18 mouse cellular contexts compared by ENCODE assay signal in genomic region chr13:95629751-95630150, GRCm38 (mm10). TPM values are rescaled to one million over a fixed set of nuclear protein-coding genes. Genes with fewer than 3 reads are reported as not detected.
DNase-seq lines count a peak whose midpoint lies in the region; TF ChIP-seq lines count a peak whose summit lies in the region.
"Had no signal": no experiment of that assay in that cellular context is flagged by ENCODE, and none has a peak within 500 bp of the region (broad histone marks: within the 10 kb centered on the region; RNA-seq: fewer than 3 reads in every experiment).

No protein-coding gene starts in this region.

- no peaks in the 10 kb centered on the region for H3K9me3 ChIP-seq in ES-E14 (ENCODE audit: control insufficient read depth, insufficient read depth, low read depth, low read length)
- H3K9me3 ChIP-seq: embryonic facial prominence, embryonic 10.5 days; embryonic facial prominence, embryonic 12.5 days; forebrain, embryonic 13.5 days; forebrain, embryonic 15.5 days had no signal

- H3K4me3 ChIP-seq in ES-E14 (ENCODE audit: insufficient read depth in 1 of 2, low read depth in 1 of 2, low read length in 2 of 2, poor library complexity in 1 of 2, severe bottlenecking in 1 of 2), result no peak overlapping the region
- H3K4me3 ChIP-seq: embryonic facial prominence, embryonic 10.5 days; embryonic facial prominence, embryonic 12.5 days; forebrain, embryonic 13.5 days; forebrain, embryonic 15.5 days had no signal

- DNase-seq in ES-CJ7 (ENCODE audit: low read depth, low spot score) (peak; percentile 28), ES-E14 (ENCODE audit: low read depth, low spot score) (no peak), ZHBTc4 (ENCODE audit: low read depth, low spot score) (peak; percentile 39)
- no peak for DNase-seq in gastrocnemius, postnatal 25 days
- DNase-seq in left cerebral cortex, adult 18-20 months (ENCODE audit: low spot score in 2 of 2), result no peak
- DNase-seq: adrenal gland, adult 8-10 months; adrenal gland, postnatal 14 days; adrenal gland, postnatal 36 days; cerebellum, adult 11-12 months; cerebellum, adult 2 months; cerebellum, adult 9-10 months; cerebellum, postnatal 10 days; cerebellum, postnatal 25 days; forebrain, postnatal 0 days had no signal

- no peak overlapping the region for H3K9ac ChIP-seq in ES-E14 (ENCODE audit: insufficient read depth, low read depth, low read length, poor library complexity, severe bottlenecking)
- H3K9ac ChIP-seq: embryonic facial prominence, embryonic 12.5 days; forebrain, embryonic 13.5 days; forebrain, embryonic 15.5 days; forebrain, postnatal 0 days had no signal

- in situ Hi-C loops in ES-E14 (cut with MboI; ENCODE audit: low sequenced_read_pairs in 2 of 2, unreplicated experiment in 2 of 2), result no loop called here

- H3K36me3 ChIP-seq in ES-E14 (ENCODE audit: control insufficient read depth, insufficient read depth, low read length, poor library complexity, severe bottlenecking), result no peaks in the 10 kb centered on the region; the same call in 1 of the 2 replicates

- no peak overlapping the region for H3K27ac ChIP-seq in ES-E14 (ENCODE audit: insufficient read depth, low read depth, low read length, poor library complexity, severe bottlenecking)
- H3K27ac ChIP-seq: embryonic facial prominence, embryonic 10.5 days; embryonic facial prominence, embryonic 12.5 days; forebrain, embryonic 13.5 days; forebrain, embryonic 15.5 days had no signal

- H3K4me1 ChIP-seq in ES-E14 (ENCODE audit: control insufficient read depth in 2 of 2, insufficient read depth in 2 of 2, low read length in 2 of 2, poor library complexity in 1 of 2), result peaks cover 1 to 3% of the 10 kb centered on the region in 2 experiments; a peak in 1 of 4 replicates
- H3K4me1 ChIP-seq: embryonic facial prominence, embryonic 12.5 days; forebrain, embryonic 13.5 days; forebrain, embryonic 15.5 days had no signal

TF ChIP-seq in ES-E14, 5 proteins besides CTCF, POLR2A, EP300 and RAD21:
- TF ChIP-seq HCFC1 (IDR thresholded peaks at IDR 0.05; ENCODE audit: borderline replicate concordance, insufficient read depth, low read length), result no peak
- TF ChIP-seq MAFK (IDR thresholded peaks at IDR 0.05; ENCODE audit: insufficient read depth, low read depth, low read length), result peak; percentile 82

RNA-seq across cellular contexts. Expression of gene F2r, which starts 11.5 kb away (rescaled TPM):
- total RNA-seq in ES-E14 (2012; rRNA removed), result 94.1 and 113 TPM in 2 replicates
- 1 to 10 TPM; 6.1 to 7.9 TPM for total RNA-seq in gastrocnemius, postnatal 25 days (2021)
- total RNA-seq in left cerebral cortex, adult 18-20 months (2021), result 1 to 10 TPM; 3.2 TPM

Comparison
In these comparisons a context has a peak if more than half of its experiments do, and no peak if none do; other contexts are left out.
1. DNase-seq: peak in ES-CJ7 (single experiment) and ZHBTc4 (single experiment); none in ES-E14 (single experiment), gastrocnemius, postnatal 25 days (single experiment) and left cerebral cortex, adult 18-20 months (0 of 2).
2. RNA of gene F2r, which starts 11.5 kb away (total RNA-seq): 94.1 to 113 TPM in ES-E14; 6.1 to 7.9 TPM in gastrocnemius, postnatal 25 days and 3.2 TPM in left cerebral cortex, adult 18-20 months; every median in the first group is over 10 times any median in the second.